Mouse (Mus musculus) CH12.LX (cell line): ENCODE data around the gene Krt83. TPM values are rescaled to one million over a fixed set of nuclear protein-coding genes. Genes with fewer than 3 reads are reported as not detected.
"Not testable (repeated sequence)": the region's sequence is repeated elsewhere in the genome, so short reads cannot be mapped to it uniquely, and the experiment has no call there.

Experiments used
- DNase-seq: peaks from one replicate; pipeline ENCODE4 v3.0.0-alpha.2; 2013; ENCODE audit errors: extremely low read depth
- H3K27ac ChIP-seq: 2 replicates; pipeline ENCODE4 v1.5.1; 2012; ENCODE audit warnings: low read depth, mild to moderate bottlenecking, control low read depth, moderate library complexity; ENCODE audit not compliant: insufficient read depth
- H3K27me3 ChIP-seq: replicated peaks from 2 replicates; pipeline ENCODE3; 2012; ENCODE audit warnings: inconsistent platforms
- H3K36me3 ChIP-seq, 2 experiments: replicated peaks in 1 of 2; 2 replicates each; pipeline versions ENCODE3 to v1.6.1; 2012; ENCODE audit warnings: inconsistent platforms in 1 of 2, low read length in 1 of 2, mild to moderate bottlenecking in 1 of 2, mixed read lengths in 1 of 2, moderate library complexity in 1 of 2; ENCODE audit not compliant: control insufficient read depth in 1 of 2, insufficient read depth in 1 of 2
- H3K4me1 ChIP-seq, 2 experiments: 2 replicates each; pipeline ENCODE4 v1.6.1; 2012; ENCODE audit warnings: inconsistent platforms in 1 of 2, moderate library complexity in 1 of 2; ENCODE audit not compliant: insufficient read depth in 2 of 2, control insufficient read depth in 1 of 2
- H3K4me2 ChIP-seq: 2 replicates; pipeline ENCODE4 v1.6.1; 2012; ENCODE audit warnings: low read depth, mild to moderate bottlenecking, control low read depth; ENCODE audit not compliant: poor library complexity, insufficient read depth, severe bottlenecking
- H3K4me3 ChIP-seq, 3 experiments: fragments of 150-350 bp in 1 of 3; sonication (generic) in 1 of 3; replicated peaks in 1 of 3; 2 replicates each; pipeline versions ENCODE3 to v1.5.1; 2011 to 2012; ENCODE audit warnings: low read depth in 2 of 3, low read length in 2 of 3, mild to moderate bottlenecking in 2 of 3, moderate library complexity in 2 of 3, control low read depth in 1 of 3, improper control_type of control experiment in 1 of 3, inconsistent platforms in 1 of 3, mixed read lengths in 1 of 3; ENCODE audit not compliant: poor library complexity in 1 of 3
- H3K79me2 ChIP-seq: replicated peaks from 2 replicates; pipeline ENCODE4 v1.6.1; 2012; ENCODE audit warnings: mild to moderate bottlenecking, moderate library complexity; ENCODE audit not compliant: control insufficient read depth, poor library complexity, insufficient read depth, severe bottlenecking; ENCODE audit errors: extremely low read depth
- H3K9ac ChIP-seq: 2 replicates; pipeline ENCODE4 v1.6.1; 2012; ENCODE audit warnings: low read depth, mild to moderate bottlenecking, control low read depth, moderate library complexity; ENCODE audit not compliant: insufficient read depth
- H3K9me3 ChIP-seq: replicated peaks from 2 replicates; pipeline ENCODE3; 2012; ENCODE audit warnings: low read length, inconsistent platforms, mixed read lengths
- CTCF ChIP-seq, 2 experiments: IDR thresholded peaks in 1 of 2; conservative IDR thresholded peaks in 1 of 2; 2 replicates each; pipeline ENCODE4 v1.5.1; 2011 to 2012; ENCODE audit warnings: low read depth in 2 of 2, low read length in 2 of 2, improper control_type of control experiment in 1 of 2, inconsistent platforms in 1 of 2, mild to moderate bottlenecking in 1 of 2, moderate library complexity in 1 of 2
- E2F4 ChIP-seq: IDR thresholded peaks from 2 replicates; pipeline ENCODE4 v1.6.1; 2011; ENCODE audit warnings: low read depth, low read length, improper control_type of control experiment; ENCODE audit not compliant: insufficient replicate concordance
- ELF1 ChIP-seq: IDR thresholded peaks from 2 replicates; pipeline ENCODE4 v1.6.1; 2014; ENCODE audit warnings: low read depth, mild to moderate bottlenecking, inconsistent platforms, low read length, improper control_type of control experiment
- EP300 ChIP-seq: IDR thresholded peaks from 2 replicates; pipeline ENCODE4 v1.6.1; 2011; ENCODE audit warnings: low read length, improper control_type of control experiment
- ETS1 ChIP-seq: conservative IDR thresholded peaks from 2 replicates; pipeline ENCODE4 v1.6.1; 2012; ENCODE audit warnings: low read depth, mild to moderate bottlenecking, inconsistent platforms, low read length, improper control_type of control experiment, moderate library complexity
- HCFC1 ChIP-seq: IDR thresholded peaks from 2 replicates; pipeline ENCODE4 v1.6.1; 2012; ENCODE audit warnings: low read depth, mild to moderate bottlenecking, inconsistent platforms, low read length, improper control_type of control experiment
- JUND ChIP-seq: conservative IDR thresholded peaks from 2 replicates; pipeline ENCODE4 v1.6.1; 2011; ENCODE audit warnings: low read depth, low read length, improper control_type of control experiment
- MAFK ChIP-seq: IDR thresholded peaks from 2 replicates; pipeline ENCODE4 v1.6.1; 2011; ENCODE audit warnings: low read length, improper control_type of control experiment; ENCODE audit not compliant: insufficient replicate concordance
- MAX ChIP-seq: IDR thresholded peaks from 2 replicates; pipeline ENCODE4 v1.6.1; 2011; ENCODE audit warnings: low read length, improper control_type of control experiment
- MEF2A ChIP-seq: IDR thresholded peaks from 2 replicates; pipeline ENCODE4 v1.6.1; 2014; ENCODE audit warnings: low read depth, mild to moderate bottlenecking, inconsistent platforms, low read length, improper control_type of control experiment, borderline replicate concordance
- MYC ChIP-seq: IDR thresholded peaks from 2 replicates; pipeline ENCODE4 v1.6.1; 2011; ENCODE audit warnings: low read depth, mild to moderate bottlenecking, improper control_type of control experiment, low read length
- RAD21 ChIP-seq: IDR thresholded peaks from 2 replicates; pipeline ENCODE4 v1.6.1; 2011; ENCODE audit warnings: low read depth, mild to moderate bottlenecking, low read length, improper control_type of control experiment, moderate library complexity
- SMC3 ChIP-seq: IDR thresholded peaks from 2 replicates; pipeline ENCODE4 v1.6.1; 2011; ENCODE audit warnings: low read depth, low read length, improper control_type of control experiment
- ZC3H11A ChIP-seq: IDR thresholded peaks from 2 replicates; pipeline ENCODE4 v1.6.1; 2012; ENCODE audit warnings: low read depth, mild to moderate bottlenecking, inconsistent platforms, low read length, improper control_type of control experiment
- dilution Hi-C: fragments of 300-500 bp; cut with MboI; formaldehyde crosslinking; loops from 2 replicates; pipeline ENCODE4 v1.14.3; 2020; ENCODE audit warnings: low sequenced_read_pairs; ENCODE audit not compliant: extremely low pct_unique_long_range_greater_than_20kb, extremely low pct_ligation_motif_present
- in situ Hi-C: fragments of 300-500 bp; cut with MboI; formaldehyde crosslinking; loops from 3 replicates; pipeline ENCODE4 v1.14.3; 2019; ENCODE audit warnings: low sequenced_read_pairs, low pct_ligation_motif_present, low pct_unique_long_range_greater_than_20kb, mixed read lengths
- polyA plus RNA-seq: library from polyadenylated mRNA; unstranded; fragments of >175 nt; gene quantifications from 2 replicates; pipeline ENCODE4 v1.2.1, GENCODE M21; 2012; ENCODE audit warnings: low read depth; ENCODE audit not compliant: insufficient read length
- total RNA-seq, 2 experiments: library from RNA; depleted of rRNA; stranded (reverse); fragments of 300-350 nt in 1 of 2; fragments of >200 nt in 1 of 2; gene quantifications; 2 replicates each; pipeline ENCODE4 v1.2.3; 2012 to 2014

Gene Krt83
- total and polyA plus RNA-seq, 3 experiments, result not detected

GRCm38 (mm10) chr15:101522556-101523232, 31.4 kb upstream of the Krt83 start:
- H3K4me1 ChIP-seq, result no peaks in the 10 kb centered on the region
- H3K4me2 ChIP-seq, result no peak overlapping the region
- peaks cover 91% of the 10 kb centered on the region for H3K27me3 ChIP-seq
- H3K9me3 ChIP-seq, result no peaks in the 10 kb centered on the region
- DNase-seq, result no peak
- dilution Hi-C loops, result no loop called here
- no peaks in the 10 kb centered on the region for H3K79me2 ChIP-seq
- no peak overlapping the region for H3K9ac ChIP-seq
- TF ChIP-seq ZC3H11A (no peak), E2F4 (no peak), ELF1 (no peak), JUND (no peak), MAFK (no peak), ETS1 (no peak), MAX (no peak), EP300 (no peak)
- in situ Hi-C loops, result loop anchor here (10.0 kb wide), 1 partner anchor 452 kb away; no protein-coding TSS in a partner anchor
- no peak overlapping the region for H3K27ac ChIP-seq
- H3K36me3 ChIP-seq, result no peaks in the 10 kb centered on the region
- H3K4me3 ChIP-seq, result no peak overlapping the region

- Histone ChIP-seq H3K27ac (no peak overlapping the region), H3K36me3 (no peaks in the 10 kb centered on the region), H3K27me3 (peaks cover 73% of the 10 kb centered on the region), H3K4me1 (no peaks in the 10 kb centered on the region), H3K79me2 (no peaks in the 10 kb centered on the region), H3K9me3 (peaks cover 4% of the 10 kb centered on the region), H3K4me3 (no peak overlapping the region), H3K4me2 (no peak overlapping the region), H3K9ac (no peak overlapping the region)
- DNase-seq, result peak; percentile 63
- in situ Hi-C loops (loop anchor here (10.0 kb wide), 1 partner anchor 455 kb away; no protein-coding TSS in a partner anchor), dilution Hi-C loops (no loop called here)
- TF ChIP-seq MYC, result peak; percentile 55; the same call in 1 of the 2 replicates
- peak; percentile 84 for TF ChIP-seq SMC3
- peak; percentile 42 to 89 for TF ChIP-seq CTCF (conservative IDR thresholded peaks at IDR 0.05 in 1 of 2, IDR thresholded peaks at IDR 0.05 in 1 of 2; ENCODE audit: low read depth in 2 of 2, low read length in 2 of 2)
- peak; percentile 62 for TF ChIP-seq ZC3H11A
- TF ChIP-seq MEF2A, result no peak
- TF ChIP-seq RAD21, result peak; percentile 90
- TF ChIP-seq HCFC1, result no peak
These were observed 28.5 kb upstream of the Krt83 start for GRCm38 (mm10) chr15:101519792-101520191.

GRCm38 (mm10) chr15:101517161-101517560, 25.8 kb upstream of the Krt83 start, which contains the start of gene Gm49425:
Gene Gm49425 (minus strand): TSS chr15:101517261.
- H3K79me2 ChIP-seq, H3K27ac ChIP-seq, H3K9ac ChIP-seq, H3K36me3 ChIP-seq, in situ Hi-C loops, H3K9me3 ChIP-seq, H3K4me2 ChIP-seq, dilution Hi-C loops, H3K4me3 ChIP-seq, H3K4me1 ChIP-seq, DNase-seq: not testable (repeated sequence)
- peaks cover 76% of the 10 kb centered on the region for H3K27me3 ChIP-seq
